Mouse (Mus musculus): ENCODE data around the gene Snd1. TPM values are rescaled to one million over a fixed set of nuclear protein-coding genes. Genes with fewer than 3 reads are reported as not detected.
A peak's percentile ranks its signal among the peaks of the same experiment; 100 is the strongest.

Gene Snd1
- total RNA-seq, 2 experiments from 2014 or later, result 110 to 112 TPM

GRCm38 (mm10) chr6:28980750-28981584 is 506.0 kb downstream of the Snd1 start:
- peak; percentile 64 to 80 for DNase-seq (ENCODE audit: low spot score in 2 of 2)
- Histone ChIP-seq H3K27ac (peak overlapping the region; percentile 87), H3K4me3 (peak overlapping the region; percentile 68)
- TF ChIP-seq CTCF (conservative IDR thresholded peaks at IDR 0.05), result no peak; the same call in 1 of the 2 replicates

GRCm38 (mm10) chr6:28981585-28981948 is 506.6 kb downstream of the Snd1 start:
- Histone ChIP-seq H3K4me3 (peak overlapping the region; percentile 68), H3K27ac (peak overlapping the region; percentile 87)
- no peak for TF ChIP-seq CTCF (conservative IDR thresholded peaks at IDR 0.05)
- DNase-seq (ENCODE audit: low spot score in 2 of 2), result no peak

- Histone ChIP-seq H3K4me3 (peak overlapping the region; percentile 68), H3K27ac (peak overlapping the region; percentile 87)
- TF ChIP-seq CTCF (conservative IDR thresholded peaks at IDR 0.05), result no peak
- DNase-seq (ENCODE audit: low spot score in 2 of 2), result no peak
These were observed 507.2 kb downstream of the Snd1 start for GRCm38 (mm10) chr6:28981966-28982701.

DNA sequence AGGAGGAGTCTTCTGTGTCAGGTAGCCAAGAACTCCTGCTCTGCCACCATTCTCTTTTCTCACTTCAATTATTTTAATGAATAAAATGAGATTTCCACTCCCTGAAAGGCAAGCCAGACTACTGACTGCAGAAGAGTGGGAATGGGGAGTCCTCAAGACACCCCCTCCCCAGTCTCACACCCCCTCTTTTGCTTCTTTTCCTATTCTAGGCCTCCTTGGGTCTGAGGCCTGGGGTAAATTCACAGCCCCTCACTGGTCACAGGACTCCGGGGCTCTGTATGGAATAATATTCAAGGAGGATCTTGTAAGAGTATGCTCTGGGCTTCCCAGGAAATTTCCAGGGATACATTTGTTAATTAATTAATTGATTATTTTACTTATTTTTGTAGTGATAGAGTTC is 507.9 kb downstream of the Snd1 start:
- Histone ChIP-seq H3K4me3 (peak overlapping the region; percentile 68; the same call in 1 of the 2 replicates), H3K27ac (no peak overlapping the region)
- TF ChIP-seq CTCF (conservative IDR thresholded peaks at IDR 0.05), result no peak
- no peak for DNase-seq (ENCODE audit: low spot score in 2 of 2)

Other genes starting within 250 kb of the Snd1 start
- 10 to 100 TPM; 20.7 to 25.7 TPM for gene Zfp800, start 77.1 kb upstream of the Snd1 start, total RNA-seq (2021)
- 100 to 1,000 TPM; 285 to 294 TPM for gene Arf5, start 51.6 kb upstream of the Snd1 start, total RNA-seq (2021)
- not detected for gene Fscn3, start 47.4 kb upstream of the Snd1 start, total RNA-seq (2021)
- gene Gcc1, start 46.7 kb upstream of the Snd1 start, total RNA-seq (2021), result 10 to 100 TPM; 17.9 to 23.0 TPM
- gene Pax4, start 25.8 kb upstream of the Snd1 start, total RNA-seq (2021), result not detected